Mouse (Mus musculus) forebrain, embryonic 10.5 days (tissue): Measurements from ENCODE around the gene Gli3. TPM values are rescaled to one million over a fixed set of nuclear protein-coding genes. Genes with fewer than 3 reads are reported as not detected.

Experiments
- DNase-seq: peaks from one replicate; pipeline ENCODE4 v3.0.0-alpha.2; 2017; ENCODE audit warnings: low spot score; ENCODE audit errors: extremely low spot score
- H3K27ac ChIP-seq: fragments of 300-500 bp; sonication (generic); 2 replicates; pipeline ENCODE4 v1.5.1; 2016; ENCODE audit warnings: mild to moderate bottlenecking
- H3K27me3 ChIP-seq: fragments of 300-500 bp; sonication (generic); 2 replicates; pipeline ENCODE4 v1.6.1; 2016; ENCODE audit warnings: mild to moderate bottlenecking; ENCODE audit not compliant: poor library complexity, severe bottlenecking
- H3K36me3 ChIP-seq: fragments of 300-500 bp; sonication (generic); replicated peaks from 2 replicates; pipeline ENCODE4 v1.6.1; 2016; ENCODE audit warnings: mild to moderate bottlenecking, moderate library complexity
- H3K4me1 ChIP-seq: fragments of 300-500 bp; sonication (generic); 2 replicates; pipeline ENCODE4 v1.6.1; 2016
- H3K4me3 ChIP-seq: fragments of 300-500 bp; sonication (generic); 2 replicates; pipeline ENCODE4 v1.5.1; 2016; ENCODE audit warnings: mild to moderate bottlenecking, moderate library complexity
- H3K9me3 ChIP-seq: fragments of 300-500 bp; sonication (generic); 2 replicates; pipeline ENCODE4 v1.6.1; 2016; ENCODE audit warnings: mild to moderate bottlenecking, moderate library complexity
- WGBS: fragments of 180-500 bp; shearing (Covaris S2); methylation state at CpG from one replicate; pipeline ENCODE4 v1.1.7; 2016; 5-methylcytosine and 5-hydroxymethylcytosine counted together
- polyA plus RNA-seq: library from polyadenylated mRNA; unstranded; fragments of >200 nt; fragmentation: Nextera tagmentation; extraction: Ambion mirVana; gene quantifications from 2 replicates; pipeline ENCODE4 v1.2.1, GENCODE M21; 2016

Gli3 gene
- polyA plus RNA-seq, 1 experiment from 2014 or later = 60.3 TPM

DNA sequence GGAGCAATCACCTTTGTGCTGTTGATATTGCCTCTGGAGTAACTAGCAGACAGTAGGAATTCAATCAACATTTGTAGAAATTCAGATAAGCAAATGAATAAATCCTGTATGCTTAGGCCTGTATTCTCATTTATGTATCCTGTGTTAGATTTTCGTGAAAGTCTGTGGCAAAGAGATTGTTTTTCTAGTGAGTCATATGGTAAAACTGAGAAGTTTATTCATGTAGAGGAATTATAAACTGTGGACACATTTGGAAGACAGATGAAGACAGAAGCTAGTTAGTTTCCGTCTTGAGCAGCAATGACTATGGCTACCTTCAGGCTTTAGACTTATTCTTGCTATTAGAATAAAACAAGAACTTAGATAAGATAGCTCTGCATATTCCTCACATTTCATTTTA lies 122.9 kb downstream of the Gli3 start:
- Histone ChIP-seq H3K4me3 (no peak overlapping the region), H3K27ac (no peak overlapping the region), H3K4me1 (peaks cover 36% of the 10 kb centered on the region), H3K27me3 (no peaks in the 10 kb centered on the region), H3K36me3 (peaks cover 42% of the 10 kb centered on the region), H3K9me3 (no peaks in the 10 kb centered on the region)
- 93% methylated on average over 2 of the region's 2 CpGs for WGBS
- DNase-seq = no peak

DNA sequence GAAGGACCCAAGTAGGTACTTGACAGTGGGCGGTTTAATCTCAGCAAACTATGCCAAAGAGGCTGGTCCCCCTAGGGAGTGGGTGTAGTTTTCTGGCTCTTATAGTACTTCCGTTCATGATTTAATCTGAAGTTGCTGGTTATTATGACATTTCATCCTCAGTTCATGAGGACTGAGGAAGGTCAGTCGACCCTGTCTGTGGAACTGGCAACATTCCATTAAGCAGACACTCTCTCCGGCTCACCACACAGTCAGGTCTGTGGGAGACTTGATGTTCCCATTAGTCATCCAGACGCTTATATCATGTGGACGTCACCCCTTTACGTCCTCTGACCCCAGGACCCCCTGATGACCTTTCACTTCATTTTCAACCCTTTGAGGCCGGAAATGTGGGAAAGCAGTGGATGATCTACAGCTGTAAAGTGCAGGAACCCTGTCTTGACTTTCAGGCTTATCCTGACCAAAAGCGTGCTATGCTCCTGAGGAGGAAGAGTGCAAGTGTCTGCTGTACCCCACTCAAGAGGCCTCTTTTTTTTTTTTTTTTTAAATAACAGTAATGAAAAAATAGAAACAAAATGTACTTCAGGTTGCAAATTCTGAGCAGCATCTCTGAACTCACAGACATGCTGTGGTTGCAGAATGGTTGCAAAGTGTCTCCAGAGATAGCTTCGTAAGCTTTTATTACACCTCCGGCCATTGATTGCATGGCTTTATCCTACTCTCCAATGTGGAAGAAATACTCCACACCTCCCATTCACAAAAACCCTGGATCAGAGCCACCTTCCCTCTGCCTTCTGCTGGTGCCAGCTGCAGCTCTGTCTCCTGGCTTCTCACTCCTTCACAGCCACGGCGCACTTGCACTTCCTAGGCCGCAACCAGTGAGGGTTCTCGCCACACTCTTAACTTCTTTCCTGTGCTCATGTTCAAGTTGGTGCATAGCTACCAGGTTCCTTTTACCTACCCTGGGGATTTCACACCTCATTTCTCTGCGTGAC lies 125.5 kb downstream of the Gli3 start:
- Histone ChIP-seq H3K27ac (no peak overlapping the region), H3K4me1 (peaks cover 52% of the 10 kb centered on the region), H3K9me3 (no peaks in the 10 kb centered on the region), H3K4me3 (no peak overlapping the region), H3K27me3 (no peaks in the 10 kb centered on the region), H3K36me3 (peaks cover 40% of the 10 kb centered on the region)
- 82% methylated on average over 16 of the region's 16 CpGs for WGBS
- no peak for DNase-seq

DNA sequence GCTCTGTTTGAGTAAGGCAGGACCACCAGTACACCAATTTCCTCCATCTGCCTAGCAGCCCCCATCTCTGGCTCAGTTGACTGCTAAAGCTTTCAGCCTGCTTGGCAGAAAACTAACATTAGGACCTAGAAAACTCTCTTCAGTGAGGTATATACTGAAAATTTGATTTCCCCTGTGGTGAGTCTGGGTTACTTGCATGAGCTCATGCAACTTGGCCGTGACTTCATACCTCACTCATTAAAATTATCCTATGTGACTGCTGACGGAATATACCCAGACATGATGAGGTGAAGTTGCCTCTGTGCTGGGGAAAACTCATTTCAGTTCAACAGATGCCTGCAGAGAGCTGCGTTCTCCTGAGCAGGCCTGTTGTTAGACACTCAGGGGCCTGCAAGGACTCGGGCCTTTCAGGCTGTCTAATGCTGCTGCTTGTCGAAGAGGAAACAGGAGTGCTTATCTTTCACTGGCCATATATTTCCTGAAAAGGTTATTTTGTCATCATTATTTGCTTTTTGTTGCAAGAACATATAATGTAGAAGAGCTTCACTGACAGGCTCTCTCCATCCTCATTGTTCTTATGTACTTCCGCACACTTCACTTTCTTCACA lies 127.4 kb downstream of the Gli3 start:
- peaks cover 64% of the 10 kb centered on the region for H3K4me1 ChIP-seq
- WGBS = 89% methylated on average over 6 of the region's 6 CpGs
- H3K27ac ChIP-seq = no peak overlapping the region
- DNase-seq = no peak
- peaks cover 33% of the 10 kb centered on the region for H3K36me3 ChIP-seq
- no peak overlapping the region for H3K4me3 ChIP-seq
- no peaks in the 10 kb centered on the region for H3K9me3 ChIP-seq
- no peaks in the 10 kb centered on the region for H3K27me3 ChIP-seq

DNA sequence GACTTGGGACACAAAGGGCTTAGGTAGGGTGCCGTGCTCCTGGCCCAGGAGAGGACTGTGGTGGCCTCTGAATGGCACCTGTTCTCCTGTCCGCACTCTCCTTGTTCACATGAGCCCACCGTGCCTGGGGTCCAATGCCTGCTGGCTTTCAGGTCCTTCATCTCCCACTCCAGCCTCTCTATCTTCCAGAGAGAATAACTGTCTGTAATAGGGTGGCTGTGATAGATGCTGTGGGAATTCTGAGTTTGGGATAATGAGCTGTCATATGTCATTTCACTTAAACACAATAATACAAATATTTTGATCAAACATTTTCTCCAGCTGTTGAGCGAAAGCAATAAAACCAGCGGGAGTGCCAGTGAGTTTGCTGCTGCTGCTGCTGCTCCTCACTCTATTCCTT lies 133.6 kb downstream of the Gli3 start:
- Histone ChIP-seq H3K4me3 (no peak overlapping the region), H3K9me3 (no peaks in the 10 kb centered on the region), H3K36me3 (peaks cover 27% of the 10 kb centered on the region), H3K4me1 (peaks cover 79% of the 10 kb centered on the region), H3K27ac (no peak overlapping the region), H3K27me3 (peaks cover 23% of the 10 kb centered on the region)
- 80% methylated on average over 5 of the region's 5 CpGs for WGBS
- no peak for DNase-seq

DNA sequence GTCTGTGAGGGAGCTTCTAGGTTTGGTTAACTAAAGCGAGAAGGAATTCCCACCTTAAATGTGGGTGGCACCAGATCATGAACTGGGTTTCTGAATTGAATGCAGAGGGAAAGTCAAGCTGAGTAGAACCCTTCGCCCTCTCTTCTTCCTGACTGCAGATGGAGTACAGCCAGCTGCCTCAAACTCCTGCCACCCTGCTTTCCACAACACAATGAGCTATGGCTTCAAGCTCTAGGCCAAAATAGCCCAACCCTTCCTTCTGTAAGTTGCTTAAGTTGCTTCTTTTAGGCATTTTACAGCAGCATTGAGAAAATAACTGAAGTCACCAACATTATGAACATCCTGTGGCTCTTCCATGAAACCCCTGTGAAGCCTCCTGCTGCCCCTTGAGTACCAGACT lies 136.7 kb downstream of the Gli3 start:
- 91% methylated on average over 2 of the region's 2 CpGs for WGBS
- Histone ChIP-seq H3K4me1 (peaks cover 88% of the 10 kb centered on the region), H3K4me3 (no peak overlapping the region), H3K27me3 (peaks cover 23% of the 10 kb centered on the region), H3K27ac (no peak overlapping the region), H3K9me3 (no peaks in the 10 kb centered on the region), H3K36me3 (peaks cover 22% of the 10 kb centered on the region)
- DNase-seq = no peak

DNA sequence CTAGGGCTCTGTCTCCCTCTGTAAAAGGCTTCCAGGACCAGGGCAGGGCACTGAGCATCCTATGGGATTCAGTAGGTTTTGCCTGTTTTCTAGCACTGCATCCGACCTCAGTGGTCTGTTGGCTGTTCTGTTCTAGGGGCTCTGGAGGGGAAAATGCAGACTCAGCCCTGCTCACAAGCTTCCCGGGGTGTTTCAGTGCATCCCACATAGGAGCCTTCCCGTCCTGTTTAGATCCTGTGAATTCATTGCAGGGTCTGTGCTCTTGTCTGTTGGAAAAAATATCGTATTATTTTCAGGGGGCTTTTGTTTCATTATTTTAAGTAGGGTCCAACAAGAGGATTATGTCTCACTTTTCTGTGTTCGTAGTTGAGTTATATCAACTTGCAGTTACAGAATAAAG lies 139.1 kb downstream of the Gli3 start:
- Histone ChIP-seq H3K27ac (peak overlapping the region; percentile 75), H3K9me3 (no peaks in the 10 kb centered on the region), H3K4me1 (peaks cover 77% of the 10 kb centered on the region), H3K36me3 (peaks cover 31% of the 10 kb centered on the region), H3K4me3 (no peak overlapping the region), H3K27me3 (peaks cover 23% of the 10 kb centered on the region)
- no peak for DNase-seq
- 14% methylated on average over 5 of the region's 5 CpGs for WGBS

DNA sequence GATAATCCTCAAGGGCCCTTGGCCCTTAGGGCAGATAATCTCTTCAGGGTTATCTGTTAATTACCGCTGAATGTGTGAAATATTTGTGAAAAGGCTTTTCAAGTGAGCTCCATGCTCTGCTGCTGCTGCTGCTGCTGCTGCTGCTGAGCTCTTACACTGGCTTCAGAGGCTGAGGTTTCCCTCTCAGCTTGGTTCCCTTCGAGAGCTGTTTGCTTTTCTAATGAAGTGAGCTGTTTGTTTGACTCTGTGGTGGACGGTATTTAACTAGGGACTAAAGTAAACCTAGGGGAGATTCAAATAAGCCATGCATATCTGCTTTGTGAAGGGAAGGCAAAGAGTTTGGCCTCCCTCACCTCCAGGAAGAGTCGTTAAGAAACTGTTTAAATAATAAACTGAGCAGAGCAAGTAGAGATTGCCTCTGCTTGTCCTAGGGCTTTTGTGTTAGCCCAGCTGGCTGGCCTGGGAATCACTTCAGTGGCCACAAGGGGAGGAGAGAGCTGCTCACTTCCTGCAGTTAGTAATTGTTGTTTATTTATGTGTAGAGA lies 139.7 kb downstream of the Gli3 start:
- H3K4me1 ChIP-seq = peaks cover 71% of the 10 kb centered on the region
- WGBS = under 1% methylated on average over 4 of the region's 4 CpGs
- peak; percentile 37 for DNase-seq

DNA sequence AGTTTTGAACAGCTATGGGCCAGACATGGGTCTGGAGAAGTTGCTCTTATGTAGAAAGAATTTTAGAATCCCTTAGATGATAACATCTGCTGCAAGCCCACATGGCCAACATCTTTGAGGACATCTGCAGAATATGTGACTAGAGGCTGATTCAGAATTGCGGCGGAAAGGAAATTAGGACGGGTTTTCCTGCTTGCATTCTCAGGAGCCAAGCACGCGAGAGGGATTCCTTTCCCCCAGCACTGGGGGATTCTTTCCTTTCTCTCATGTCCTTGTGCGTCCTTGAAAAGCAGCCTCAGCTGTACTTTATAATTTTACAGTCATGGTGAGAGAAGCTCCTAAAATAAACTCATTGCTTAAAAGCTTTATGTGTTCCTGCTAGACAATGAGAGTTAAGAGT lies 141.0 kb downstream of the Gli3 start:
- H3K27me3 ChIP-seq = peaks cover 18% of the 10 kb centered on the region
- H3K4me3 ChIP-seq = no peak overlapping the region
- H3K9me3 ChIP-seq = no peaks in the 10 kb centered on the region
- no peak for DNase-seq
- WGBS = 45% methylated on average over 6 of the region's 6 CpGs
- H3K27ac ChIP-seq = peak overlapping the region; percentile 75
- H3K36me3 ChIP-seq = peaks cover 39% of the 10 kb centered on the region
- H3K4me1 ChIP-seq = peaks cover 67% of the 10 kb centered on the region

More for the DNA sequence above, 139.7 kb downstream of the Gli3 start:
- Histone ChIP-seq H3K9me3 (no peaks in the 10 kb centered on the region), H3K27me3 (peaks cover 19% of the 10 kb centered on the region), H3K4me3 (0 out of 2 replicates have a peak overlapping the region, but pooled peaks have one; percentile 16), H3K36me3 (peaks cover 36% of the 10 kb centered on the region), H3K27ac (peak overlapping the region; percentile 75)

DNA sequence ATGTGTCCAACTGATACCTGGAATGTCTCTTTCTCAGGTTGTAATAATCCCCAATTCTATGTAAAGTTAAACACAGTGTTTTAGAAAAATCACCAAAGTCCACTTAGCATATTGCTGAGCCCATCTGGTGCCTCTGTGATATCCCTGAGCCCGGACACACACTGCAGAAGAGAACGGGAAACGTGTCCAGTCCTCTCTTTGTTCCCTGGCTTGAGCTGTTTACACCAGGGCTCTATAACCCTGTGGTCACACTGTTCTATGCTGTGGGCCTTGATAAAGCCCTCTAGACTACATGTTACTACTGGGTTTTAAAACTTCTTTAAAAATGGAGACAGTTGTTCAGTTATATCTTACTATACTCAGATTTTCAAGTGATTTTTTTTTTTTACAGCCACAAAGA lies 154.4 kb downstream of the Gli3 start:
- H3K27me3 ChIP-seq = no peaks in the 10 kb centered on the region
- H3K9me3 ChIP-seq = no peaks in the 10 kb centered on the region
- WGBS = 29% methylated on average over 3 of the region's 3 CpGs
- peak overlapping the region; percentile 1; the same call in 1 of the 2 replicates for H3K27ac ChIP-seq
- H3K4me3 ChIP-seq = no peak overlapping the region
- peaks cover 94% of the 10 kb centered on the region for H3K4me1 ChIP-seq
- DNase-seq = no peak
- peaks cover 22% of the 10 kb centered on the region for H3K36me3 ChIP-seq

DNA sequence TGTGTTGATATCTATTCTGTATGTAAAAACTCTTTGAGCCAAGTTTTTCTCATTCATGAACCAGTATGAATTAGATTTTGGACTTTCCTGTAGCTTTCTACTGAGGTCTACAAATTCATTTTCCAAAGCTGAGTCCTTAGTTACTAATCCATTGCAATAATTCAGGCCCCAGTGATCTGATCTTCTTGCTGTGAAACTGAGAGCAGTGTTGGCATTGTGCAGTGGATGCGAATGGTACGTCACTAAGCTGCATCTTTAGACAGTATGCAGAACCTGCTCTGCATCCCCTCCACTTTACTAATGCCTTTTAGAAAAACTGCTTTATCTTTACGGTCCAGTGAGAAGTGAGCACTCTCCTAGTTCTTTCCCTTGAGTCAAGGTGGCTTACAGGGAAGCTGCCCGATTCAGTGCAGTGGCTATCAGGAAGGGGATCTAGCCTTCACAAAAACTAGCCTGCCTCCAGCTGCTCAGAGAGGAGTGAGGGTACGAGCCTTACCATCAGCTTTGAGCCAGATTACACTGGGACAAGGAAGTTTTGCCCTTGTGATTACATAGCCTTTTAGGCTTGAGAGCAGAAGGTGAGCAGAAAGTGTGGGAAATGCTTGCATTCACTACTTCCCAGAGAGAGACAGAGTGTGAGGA lies 155.1 kb downstream of the Gli3 start:
- Histone ChIP-seq H3K4me1 (peaks cover 95% of the 10 kb centered on the region), H3K9me3 (no peaks in the 10 kb centered on the region), H3K27me3 (no peaks in the 10 kb centered on the region), H3K4me3 (no peak overlapping the region), H3K36me3 (peaks cover 24% of the 10 kb centered on the region), H3K27ac (peak overlapping the region; percentile 75)
- no peak for DNase-seq
- 36% methylated on average over 5 of the region's 5 CpGs for whole genome bisulfite sequencing

DNA sequence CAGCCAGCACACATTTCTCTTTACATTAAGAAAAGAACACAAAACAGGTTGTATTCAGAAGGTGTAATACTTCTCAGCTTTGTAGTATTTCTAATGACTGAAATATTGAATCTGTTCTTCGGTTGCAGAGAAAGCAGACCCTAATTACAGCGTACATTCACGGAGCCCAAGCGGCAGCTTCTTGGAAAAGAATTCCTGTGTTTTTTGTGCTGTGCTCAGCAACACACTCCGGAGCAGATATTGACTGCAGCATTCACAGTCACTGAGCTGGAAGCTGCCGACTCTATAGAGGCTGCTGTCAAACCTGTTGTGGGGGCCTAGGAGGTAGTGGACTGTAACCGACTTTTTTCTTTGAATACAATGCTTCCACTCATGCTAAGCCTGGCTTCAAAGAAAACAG lies 158.0 kb downstream of the Gli3 start:
- Histone ChIP-seq H3K4me1 (peaks cover 98% of the 10 kb centered on the region), H3K4me3 (peak overlapping the region; percentile 37; the same call in 1 of the 2 replicates), H3K9me3 (no peaks in the 10 kb centered on the region), H3K27ac (peak overlapping the region; percentile 82), H3K27me3 (no peaks in the 10 kb centered on the region), H3K36me3 (peaks cover 7% of the 10 kb centered on the region; the same call in 1 of the 2 replicates)
- 15% methylated on average over 7 of the region's 7 CpGs for WGBS
- no peak for DNase-seq

DNA sequence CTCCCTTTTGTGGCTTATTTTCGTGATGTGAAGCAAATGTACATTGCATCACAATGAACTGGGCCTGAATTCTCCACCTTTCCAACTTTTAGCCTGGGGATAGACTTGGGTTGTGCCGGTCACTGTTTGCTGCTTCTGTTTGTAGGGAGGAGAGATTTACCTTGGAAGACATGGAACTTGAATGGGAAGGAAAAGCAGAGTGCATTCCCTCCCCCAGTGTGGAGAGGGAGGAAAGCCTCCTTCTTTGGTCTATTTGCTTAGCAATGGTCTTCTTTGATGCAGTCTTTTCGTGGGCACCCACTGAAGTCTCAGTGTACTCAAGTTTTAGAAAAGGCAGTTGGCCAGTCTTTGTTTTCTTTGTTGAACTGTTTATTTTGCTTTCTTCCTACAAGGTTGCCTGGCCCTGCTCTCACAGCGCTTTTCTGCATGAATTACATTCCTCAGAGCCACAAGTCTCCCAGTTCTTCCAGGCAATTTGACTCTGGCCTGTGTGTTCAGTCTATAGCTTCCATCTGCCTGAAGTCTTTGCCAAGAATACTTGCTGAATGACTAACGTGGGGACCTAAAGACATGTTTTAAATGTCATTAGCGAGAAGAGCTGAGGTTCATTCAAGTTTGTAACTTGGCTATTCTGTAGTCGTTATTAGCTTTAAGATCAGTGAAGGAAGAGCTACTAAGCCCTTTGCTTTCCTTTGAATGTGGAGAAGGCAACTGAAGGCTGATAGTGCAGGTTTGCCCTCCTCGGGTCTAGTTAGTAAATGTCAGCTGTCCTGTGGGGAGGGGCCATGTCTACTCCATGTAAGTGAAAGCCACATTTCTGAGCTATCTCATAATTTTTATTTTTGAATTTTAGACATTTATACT lies 161.7 kb downstream of the Gli3 start:
- Histone ChIP-seq H3K36me3 (peaks cover 12% of the 10 kb centered on the region; the same call in 1 of the 2 replicates), H3K9me3 (no peaks in the 10 kb centered on the region), H3K27ac (peak overlapping the region; percentile 82), H3K4me3 (no peak overlapping the region), H3K27me3 (no peaks in the 10 kb centered on the region), H3K4me1 (peaks cover 86% of the 10 kb centered on the region)
- WGBS = 16% methylated on average over 8 of the region's 8 CpGs
- no peak for DNase-seq
